Mouse (Mus musculus): Measurements from ENCODE around the gene Ctnnd2.

Ctnnd2 gene

DNA sequence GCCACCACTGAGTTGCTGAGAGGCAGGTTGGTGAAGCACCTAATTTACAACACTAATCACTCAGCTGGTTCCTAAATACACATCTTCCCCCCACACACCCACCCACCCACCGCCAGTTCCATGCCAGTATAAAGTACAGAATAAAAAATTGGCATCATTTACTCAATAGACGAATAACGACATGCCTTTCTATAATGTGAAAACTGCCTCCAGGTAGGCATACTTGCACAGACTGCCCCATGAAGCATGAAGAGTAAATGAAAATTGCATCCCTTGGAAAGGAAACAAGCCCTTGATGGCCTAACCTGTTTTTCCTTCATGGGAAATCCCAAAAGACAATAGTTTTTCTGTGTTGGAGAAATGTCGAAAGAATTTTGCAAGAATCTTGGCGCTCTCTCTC is 212.0 kb downstream of the Ctnnd2 start:
- DNase-seq (ENCODE audit: low read depth, low spot score): no peak

DNA sequence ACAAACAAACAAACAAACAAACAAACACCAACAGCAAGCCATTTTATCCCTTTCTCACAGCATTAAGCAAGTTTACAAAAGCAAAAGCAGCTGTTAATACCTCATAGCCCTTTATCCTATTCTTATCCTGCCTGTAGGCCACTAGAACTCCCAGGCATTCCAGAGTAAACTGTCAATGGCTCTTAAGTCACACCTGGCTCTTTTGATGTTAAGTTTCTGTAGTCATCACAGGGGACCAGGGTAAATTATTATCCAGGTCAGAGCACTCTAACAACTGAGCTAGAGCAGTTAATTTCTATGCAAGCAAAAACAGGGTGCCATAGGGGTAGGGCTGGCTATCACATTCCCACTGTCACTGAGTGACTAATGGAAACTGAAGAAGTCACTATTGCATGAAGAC is 214.1 kb downstream of the Ctnnd2 start:
- no peak for DNase-seq (ENCODE audit: low read depth, low spot score)

DNA sequence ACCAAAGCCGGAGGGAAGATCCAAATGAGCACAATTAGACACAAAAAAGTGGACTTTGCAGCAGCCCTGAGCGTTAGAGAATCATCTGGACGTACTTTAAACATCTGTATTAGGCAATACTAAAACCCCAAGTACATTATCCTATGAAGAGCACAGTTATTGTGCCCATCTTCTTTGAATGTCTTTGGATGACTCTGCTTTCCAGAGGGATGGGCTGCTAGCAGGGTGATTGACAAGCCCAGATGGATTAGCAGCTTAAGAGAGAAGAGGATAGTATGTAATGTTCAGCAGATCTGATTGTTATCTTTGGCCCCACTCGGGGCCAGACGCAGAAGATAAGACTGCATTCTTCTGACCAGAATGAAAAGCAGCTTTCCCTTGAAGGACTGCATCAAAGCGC is 214.9 kb downstream of the Ctnnd2 start:
- DNase-seq (ENCODE audit: low read depth, low spot score): no peak

DNA sequence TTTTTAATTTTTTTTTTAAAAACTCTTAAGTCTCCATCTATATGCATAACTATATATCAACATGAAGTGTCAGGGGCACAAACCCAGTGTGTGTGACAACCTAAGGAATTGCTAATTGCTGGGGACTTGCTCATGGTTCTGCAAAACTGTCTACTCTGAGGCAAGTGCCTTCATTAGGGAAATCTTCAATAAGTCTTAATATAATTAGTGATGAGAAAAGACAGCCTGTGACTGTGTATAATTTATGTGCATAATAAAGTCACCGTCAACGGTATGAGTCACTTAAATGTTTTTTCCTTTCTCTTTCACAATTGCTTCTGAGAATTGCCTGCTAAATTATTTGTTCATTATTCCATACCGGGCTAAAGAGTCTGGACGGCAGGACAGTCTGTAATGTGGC is 228.7 kb downstream of the Ctnnd2 start:
- DNase-seq (ENCODE audit: low read depth, low spot score): no peak

DNA sequence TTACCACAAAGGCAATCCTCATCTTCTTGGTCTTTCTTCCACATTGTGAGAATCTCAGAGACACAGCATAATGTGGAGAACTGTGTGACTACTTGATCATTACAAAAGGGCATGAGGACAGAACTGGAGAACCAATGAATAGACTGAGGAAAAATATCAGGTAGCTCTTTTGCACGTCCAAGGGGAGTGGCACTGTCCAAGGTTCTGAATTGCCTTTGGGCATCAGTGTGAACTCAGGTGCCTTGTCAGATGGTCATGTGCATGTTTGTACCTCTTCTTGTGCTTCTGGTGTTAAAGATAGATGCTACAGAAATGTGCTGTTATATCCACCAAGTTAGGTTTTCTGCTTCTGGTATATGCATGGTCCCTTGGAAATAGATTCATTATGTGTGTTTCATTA is 233.9 kb downstream of the Ctnnd2 start:
- no peak for DNase-seq (ENCODE audit: low read depth, low spot score)

DNA sequence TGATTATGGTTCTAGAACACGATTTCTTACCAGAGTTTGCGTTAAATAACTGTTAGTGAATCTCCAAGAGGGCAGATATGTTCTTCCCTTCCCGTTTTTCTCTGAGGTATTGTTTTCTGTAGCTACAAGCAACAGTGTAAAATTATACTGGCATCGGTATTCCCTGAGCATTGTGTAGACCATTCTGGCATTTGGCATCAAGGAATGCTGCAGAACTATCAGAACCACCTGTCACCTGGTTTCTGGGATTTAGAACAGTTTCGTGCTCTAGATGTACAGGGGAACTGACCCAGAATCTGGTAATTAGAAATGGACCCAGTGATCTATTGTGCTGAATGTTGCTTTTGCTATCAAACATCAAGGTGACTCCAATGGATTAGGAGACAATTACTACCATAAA is 250.8 kb downstream of the Ctnnd2 start:
- no peak for DNase-seq (ENCODE audit: low read depth, low spot score)

DNA sequence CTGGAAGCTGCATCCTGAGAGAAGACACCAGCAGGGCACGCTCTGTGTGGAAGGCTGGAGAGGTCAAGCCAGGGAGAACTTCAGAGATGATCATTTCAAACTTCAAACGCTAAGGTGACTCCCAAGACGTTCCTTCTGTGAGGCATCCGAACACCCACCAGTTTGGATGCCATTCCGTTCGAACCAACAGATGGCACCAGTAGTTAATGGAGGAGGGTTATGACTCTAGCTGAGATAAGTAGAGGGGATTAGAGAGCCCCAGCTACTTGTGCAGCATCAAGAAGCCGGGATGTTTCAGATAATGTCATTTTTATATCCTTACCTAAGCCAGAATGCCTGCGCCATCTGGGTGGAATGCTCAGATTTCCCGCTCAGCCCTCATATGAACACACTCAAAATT is 251.9 kb downstream of the Ctnnd2 start:
- no peak for DNase-seq (ENCODE audit: low read depth, low spot score)

DNA sequence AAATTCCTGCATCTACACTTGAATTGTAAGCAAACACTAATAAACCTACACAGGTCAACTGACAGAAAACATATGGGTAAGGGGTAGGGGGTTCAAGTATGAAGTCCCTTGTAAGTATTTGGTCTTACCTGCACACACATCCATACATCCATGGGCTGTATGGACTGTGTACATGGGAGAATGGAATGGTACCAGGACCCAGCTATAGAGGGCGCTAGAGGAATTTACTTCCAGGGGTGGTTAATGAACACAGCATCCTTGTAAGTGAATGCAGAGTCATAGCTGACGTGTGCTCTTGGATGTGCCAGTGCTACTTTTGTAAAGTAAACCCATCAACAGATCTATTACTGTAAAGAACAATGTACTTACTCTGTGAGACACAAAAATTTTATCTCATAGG is 254.9 kb downstream of the Ctnnd2 start:
- DNase-seq (ENCODE audit: low read depth, low spot score): no peak

DNA sequence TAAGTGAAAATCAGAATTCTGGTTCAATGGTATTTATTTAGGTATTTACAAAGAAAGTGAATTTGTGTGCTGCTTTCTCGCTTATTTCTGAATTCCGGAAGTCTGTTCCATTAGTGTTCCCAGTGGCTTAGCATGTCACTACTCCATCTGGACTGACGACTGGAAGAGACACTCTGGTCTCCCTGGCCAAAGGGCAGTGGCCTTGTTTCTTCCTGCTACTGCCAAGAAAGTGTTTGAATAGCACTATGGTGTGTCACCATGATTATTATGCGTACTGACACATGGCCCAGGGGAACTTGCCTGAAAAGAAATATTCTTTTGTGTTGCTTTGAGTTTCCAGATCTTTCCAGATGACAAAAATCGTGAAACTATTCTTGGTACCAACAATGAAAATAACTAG is 266.7 kb downstream of the Ctnnd2 start:
- no peak for DNase-seq (ENCODE audit: low read depth, low spot score)

DNA sequence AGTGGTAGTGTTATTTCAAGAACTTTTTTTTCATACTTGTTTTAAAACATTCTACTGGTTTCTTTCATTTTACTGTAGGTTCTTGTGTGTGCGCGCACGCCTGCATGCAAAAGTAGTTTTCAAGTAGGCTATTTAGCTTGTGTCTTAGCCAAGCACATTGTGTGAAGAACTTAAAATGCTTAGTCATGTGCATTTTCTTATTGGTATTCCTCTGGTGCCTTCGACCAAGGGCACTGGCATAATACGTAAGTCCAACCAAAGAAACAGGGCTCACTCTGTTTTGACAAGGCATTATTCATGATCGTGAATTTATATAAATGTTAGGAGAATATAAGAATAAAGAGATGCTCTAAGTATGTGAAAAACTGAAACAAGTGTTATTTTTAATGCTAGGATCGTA is 278.4 kb downstream of the Ctnnd2 start:
- no peak for DNase-seq (ENCODE audit: low read depth, low spot score)

DNA sequence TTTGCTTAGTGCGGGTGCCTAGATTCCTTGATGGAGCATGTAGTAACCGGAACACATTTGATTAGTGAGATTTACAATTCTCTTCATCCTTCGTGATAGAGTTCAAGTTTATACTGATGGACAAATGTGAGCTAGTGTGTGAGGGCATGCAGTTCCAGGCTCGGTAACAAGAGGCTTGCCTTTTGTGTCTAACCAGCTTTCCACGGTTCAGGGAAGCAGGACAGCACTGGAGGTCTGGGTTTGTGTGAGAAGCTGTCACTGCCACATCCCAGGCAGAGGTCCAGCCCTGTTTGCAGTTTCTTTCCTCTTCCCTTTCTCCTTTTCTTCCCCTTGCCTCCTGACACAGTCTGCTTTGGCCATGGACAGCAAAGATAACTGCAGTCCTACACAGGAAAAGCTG is 279.5 kb downstream of the Ctnnd2 start:
- no peak for DNase-seq (ENCODE audit: low read depth, low spot score)

DNA sequence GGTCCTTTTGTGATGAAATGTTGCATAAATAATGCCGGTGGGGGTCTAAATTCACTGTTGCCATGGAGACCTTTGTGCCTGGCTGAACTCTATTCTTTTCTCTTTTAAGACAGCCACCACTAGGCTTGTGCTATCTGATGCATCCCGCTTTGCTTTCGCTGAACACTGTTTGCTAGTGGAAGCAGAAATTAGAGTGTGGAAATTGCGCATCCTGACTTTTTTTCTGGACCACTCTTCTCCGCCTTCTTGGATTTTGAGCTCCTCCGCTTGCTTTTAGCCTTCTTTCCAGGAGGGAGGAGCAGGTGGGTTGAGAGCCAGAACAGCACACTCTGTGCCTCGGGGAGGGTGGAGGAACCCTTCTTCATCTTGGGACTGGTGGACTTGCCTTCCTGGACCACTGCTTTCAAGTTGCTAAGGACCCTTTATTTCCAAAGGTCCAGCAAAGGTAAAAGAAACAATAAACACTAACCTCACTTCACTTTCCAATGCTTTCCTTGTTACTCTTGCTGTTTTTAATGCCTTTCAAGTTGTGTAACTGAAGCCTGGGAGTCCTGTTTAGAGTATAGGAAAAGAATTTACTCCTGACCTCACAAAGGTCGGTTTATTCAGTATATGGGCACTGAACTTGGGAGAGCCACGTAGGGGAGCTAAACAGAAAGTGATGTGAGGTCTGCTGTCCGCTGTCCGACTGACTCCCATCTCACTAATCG is 285.3 kb downstream of the Ctnnd2 start:
- no peak for DNase-seq (ENCODE audit: low read depth, low spot score)

DNA sequence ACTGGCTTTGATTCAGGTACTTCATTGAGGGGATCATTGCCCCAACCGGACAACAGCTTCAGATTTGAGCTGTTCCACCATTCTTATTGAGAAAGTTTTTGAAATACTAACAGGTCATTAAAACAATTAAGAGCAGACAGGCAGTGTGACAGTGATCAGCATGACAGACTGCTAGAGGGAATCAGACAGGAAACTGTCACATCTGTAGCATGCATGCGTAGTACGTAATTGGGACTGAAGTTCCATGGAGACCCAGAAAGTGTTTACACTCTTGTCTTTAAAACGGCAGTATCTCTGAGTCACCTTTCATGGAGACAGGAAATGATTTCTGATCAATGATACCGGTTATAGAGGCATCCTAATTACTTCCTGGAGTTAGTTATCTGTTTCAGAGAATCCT is 286.3 kb downstream of the Ctnnd2 start:
- no peak for DNase-seq (ENCODE audit: low read depth, low spot score)

DNA sequence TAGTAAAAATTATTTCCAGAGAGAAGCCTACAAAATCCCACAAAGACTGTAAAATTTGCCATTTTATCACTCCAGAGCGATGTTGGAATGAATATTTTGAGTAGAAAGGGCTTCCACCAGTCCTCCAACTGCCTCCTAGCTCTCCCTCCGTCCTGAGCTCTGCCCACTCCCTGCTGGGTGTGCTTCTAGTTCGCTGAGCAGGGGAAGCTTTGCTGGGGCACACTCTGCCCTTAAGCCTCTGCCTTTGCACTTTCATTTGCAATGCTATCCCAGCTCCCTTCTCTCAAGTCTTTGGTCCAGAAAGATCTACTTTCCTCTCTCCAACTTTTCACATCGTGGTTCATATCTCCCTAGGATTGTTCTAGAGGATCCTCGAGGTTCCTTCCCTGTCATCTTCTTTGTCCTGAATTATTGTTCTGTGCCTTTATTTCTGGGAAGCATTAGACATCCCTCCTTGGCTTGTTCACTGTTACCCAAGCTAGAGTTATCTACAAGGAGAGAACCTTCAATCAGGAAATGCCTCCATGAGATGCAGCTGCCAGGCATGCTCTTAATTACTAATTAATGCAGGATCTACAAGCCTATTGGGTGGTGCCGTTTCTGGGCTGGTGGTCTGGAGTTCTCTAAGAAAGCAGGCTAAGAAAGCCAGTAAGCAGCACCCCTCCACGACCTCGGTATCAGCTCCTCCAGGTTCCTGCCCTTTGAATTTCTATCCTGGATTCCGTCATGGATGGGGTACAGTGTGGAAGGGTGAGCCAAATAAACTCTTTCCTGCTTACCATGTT is 288.1 kb downstream of the Ctnnd2 start:
- no peak for DNase-seq (ENCODE audit: low read depth, low spot score)

DNA sequence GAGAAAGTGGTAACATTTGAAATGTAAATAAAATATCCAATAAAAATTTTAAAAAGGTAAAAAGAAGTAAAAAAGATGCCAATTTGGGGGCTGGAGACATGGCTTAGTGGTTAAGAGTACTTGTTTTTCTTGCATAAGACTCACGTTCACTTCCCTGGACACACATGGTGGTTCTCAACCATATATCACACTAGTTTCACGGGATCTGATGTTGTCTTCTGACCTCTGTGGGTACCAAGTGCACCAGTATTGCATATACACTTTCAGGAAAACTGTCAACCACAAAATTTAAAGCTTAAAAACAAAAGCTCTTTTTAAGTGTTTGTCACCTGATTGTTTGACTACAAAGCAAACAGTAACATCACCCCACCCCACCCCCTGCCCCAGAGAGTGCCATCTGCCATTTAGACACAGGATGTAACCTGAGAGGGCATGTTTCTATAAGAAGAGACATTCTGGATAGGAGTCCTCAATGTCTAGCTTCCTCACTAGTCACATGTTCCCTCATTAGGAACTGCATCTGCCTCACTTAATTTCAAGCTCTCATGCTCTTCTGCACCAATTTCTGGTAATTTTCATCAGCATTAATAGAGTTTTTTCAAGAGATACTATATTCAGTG is 290.5 kb downstream of the Ctnnd2 start:
- DNase-seq (ENCODE audit: low read depth, low spot score): no peak

DNA sequence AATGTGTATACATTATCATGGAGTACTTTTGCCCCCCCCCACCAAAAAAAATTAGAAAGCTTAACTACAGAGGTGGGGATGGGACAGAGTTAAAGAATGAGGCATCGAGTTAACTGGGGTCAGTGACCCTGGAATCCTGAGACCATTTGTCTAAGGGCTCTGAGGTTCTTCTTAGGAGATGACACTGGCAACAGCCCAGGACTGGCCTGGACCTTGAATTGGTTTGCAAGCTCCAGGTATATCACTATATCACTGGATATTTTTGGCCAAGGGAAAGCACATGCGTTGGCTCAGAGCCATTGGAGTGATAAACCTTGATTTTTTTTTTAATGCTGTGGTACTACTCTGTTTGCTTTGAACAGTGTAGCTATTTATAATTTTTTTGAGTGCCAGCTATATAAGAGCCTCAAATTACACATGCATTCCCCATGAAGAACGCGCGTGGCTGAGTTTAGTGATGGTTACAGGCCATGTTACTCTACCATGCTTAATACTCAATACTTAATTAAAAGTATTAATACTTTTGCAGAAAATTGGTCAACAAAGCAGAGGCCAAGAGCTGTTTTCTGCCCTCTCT is 291.2 kb downstream of the Ctnnd2 start:
- DNase-seq (ENCODE audit: low read depth, low spot score): no peak

DNA sequence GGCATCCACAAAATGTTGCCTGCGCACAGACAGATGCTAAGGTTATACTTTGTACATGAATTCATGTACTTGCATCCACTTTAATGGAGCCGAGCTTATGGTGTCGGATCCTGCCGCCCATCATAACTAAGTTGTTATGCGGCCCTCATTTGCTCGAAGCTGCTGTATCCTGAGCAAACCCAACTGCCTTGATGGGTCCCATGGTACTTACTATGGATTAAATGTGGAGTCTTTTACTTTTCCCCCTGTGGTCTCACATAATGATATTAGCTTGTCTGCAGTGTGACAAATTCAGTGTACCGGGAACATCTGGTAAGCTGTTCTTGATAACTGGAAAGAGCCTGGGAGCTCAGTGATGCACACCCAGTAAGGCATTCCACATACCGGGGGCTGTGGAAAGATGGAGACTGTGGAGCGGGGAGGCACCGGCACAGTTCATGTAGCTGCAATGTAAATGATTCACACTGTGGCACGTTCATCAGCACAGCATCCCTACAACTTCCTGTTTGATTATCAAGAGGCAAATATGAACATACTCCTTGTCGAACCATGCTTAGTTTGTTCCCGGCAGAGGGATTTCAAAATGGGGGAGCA is 294.7 kb downstream of the Ctnnd2 start:
- no peak for DNase-seq (ENCODE audit: low read depth, low spot score)

DNA sequence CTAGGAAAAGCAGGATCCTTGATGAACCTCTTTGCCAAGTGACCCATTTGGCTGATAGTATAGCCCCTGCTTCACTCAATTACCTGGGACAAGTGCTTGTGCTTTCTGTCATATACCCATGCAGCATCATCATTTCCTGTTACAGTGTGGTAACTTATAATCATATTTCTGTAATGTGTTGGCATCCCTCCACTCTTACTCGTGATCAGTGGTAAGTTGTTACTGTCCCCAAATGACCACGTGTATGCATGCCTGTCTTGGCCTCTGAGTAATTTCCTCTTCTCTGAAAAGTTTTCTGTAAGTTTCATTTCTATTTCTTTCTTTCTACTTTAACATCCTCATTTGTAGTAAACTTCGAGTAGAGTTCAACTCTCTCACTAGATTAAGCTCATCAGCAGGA is 296.4 kb downstream of the Ctnnd2 start:
- DNase-seq (ENCODE audit: low read depth, low spot score): no peak

DNA sequence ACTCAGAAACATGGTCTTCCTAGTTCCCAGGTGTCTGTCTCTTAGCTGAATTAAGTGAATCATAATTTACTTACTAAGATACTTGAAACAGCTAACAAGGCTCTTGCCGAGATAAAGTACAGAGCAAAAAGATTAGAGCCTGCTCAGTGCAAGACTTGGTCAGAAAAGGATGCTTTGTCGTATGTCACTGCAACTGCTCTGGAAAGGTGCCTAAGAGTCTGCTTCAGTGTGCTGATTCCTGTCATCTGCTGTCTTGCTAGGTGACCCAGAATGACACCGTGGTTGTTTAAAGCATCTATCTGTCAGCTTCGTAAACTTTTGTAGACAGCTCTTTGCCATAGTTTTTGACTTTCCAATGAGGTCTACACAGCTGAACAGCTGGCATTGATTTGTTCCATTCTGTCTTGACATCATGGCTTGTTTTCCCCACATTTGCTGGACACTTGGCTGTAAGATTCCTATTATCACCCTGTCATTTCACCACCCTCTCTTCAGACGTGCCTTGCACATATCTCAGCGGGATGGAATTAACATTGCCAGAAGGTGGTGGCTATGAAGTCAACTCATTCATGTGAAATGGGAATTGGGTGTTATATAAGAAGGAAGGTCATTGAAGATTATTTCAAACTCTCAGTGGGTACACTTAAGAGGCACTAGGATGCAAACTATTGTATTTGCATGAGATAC is 299.0 kb downstream of the Ctnnd2 start:
- no peak for DNase-seq (ENCODE audit: low read depth, low spot score)

DNA sequence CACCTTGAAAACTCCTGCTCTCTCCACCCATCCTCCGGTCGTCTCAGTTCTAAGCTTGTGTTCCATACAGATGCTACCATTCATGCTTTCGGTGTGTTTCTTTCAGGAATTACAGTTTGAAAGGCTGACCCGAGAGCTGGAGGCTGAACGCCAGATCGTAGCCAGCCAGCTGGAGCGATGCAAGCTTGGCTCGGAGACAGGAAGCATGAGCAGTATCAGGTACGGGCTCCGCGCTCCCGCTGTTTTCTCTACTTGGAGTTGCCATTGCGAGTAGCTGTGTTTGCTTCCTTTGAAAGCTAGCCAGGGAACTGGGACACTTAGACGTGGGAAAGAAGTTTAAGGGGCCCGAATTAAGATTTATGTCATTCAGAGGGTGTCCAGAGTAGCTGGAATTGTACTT is 308.3 kb downstream of the Ctnnd2 start:
- DNase-seq (ENCODE audit: low read depth, low spot score): no peak

DNA sequence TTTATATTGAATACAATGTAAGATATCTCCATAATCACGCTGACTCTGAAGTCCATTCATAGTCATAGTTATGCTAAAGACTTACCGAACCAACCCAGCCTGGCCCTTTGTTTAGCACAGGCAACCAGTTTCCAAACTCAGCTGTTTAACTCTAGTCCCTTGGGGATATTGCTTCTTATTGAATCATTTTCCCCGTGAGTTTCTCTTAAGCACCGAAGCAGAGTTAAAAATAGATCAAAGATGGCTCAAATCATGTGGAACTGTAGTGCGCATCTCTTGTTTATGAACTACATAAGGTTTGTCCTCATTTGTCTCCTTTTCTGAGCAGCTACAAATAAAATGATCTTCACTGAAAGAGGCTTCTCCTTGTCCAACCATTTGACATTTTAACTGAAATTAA is 334.1 kb downstream of the Ctnnd2 start:
- no peak for DNase-seq (ENCODE audit: low read depth, low spot score)

DNA sequence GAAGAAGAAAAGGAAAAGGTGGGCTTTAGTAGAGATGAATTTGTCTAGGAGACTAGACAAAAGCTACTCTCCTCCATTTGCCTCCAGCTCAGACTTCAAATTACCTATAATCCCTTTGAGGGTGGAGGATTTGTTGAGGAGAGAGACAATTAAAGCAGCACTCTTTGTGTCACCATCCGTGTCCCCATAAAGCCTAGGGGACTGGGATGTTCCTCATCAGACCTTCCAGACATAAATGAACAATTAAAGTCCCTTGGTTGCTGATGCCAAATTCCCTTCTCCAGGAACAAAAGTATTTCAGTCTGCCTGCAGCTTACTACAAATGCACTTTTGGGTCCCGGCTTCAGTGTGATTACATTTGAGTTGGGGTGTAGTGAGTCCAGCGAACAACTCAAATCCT is 340.1 kb downstream of the Ctnnd2 start:
- no peak for DNase-seq (ENCODE audit: low read depth, low spot score)
